Mouse (Mus musculus) liver, embryonic 15.5 days (tissue): Measurements from ENCODE around the gene Plscr2. TPM values are rescaled to one million over a fixed set of nuclear protein-coding genes. Genes with fewer than 3 reads are reported as not detected.

Experiments
- ATAC-seq: fragments of 200-750 bp; cut with Nextera tagmentation; 2 replicates; pipeline ENCODE4 v1.8.0; 2017; ENCODE audit warnings: moderate number of reproducible peaks, mild to moderate bottlenecking, moderate library complexity; ENCODE audit not compliant: insufficient read depth
- H3K27ac ChIP-seq: fragments of 300-500 bp; sonication (generic); replicated peaks from 2 replicates; pipeline ENCODE4 v1.5.1; 2015; ENCODE audit warnings: mild to moderate bottlenecking, inconsistent platforms
- H3K27me3 ChIP-seq: fragments of 300-500 bp; sonication (generic); 2 replicates; pipeline ENCODE4 v1.6.1; 2015; ENCODE audit warnings: mild to moderate bottlenecking, inconsistent platforms
- H3K36me3 ChIP-seq: fragments of 300-500 bp; sonication (generic); replicated peaks from 2 replicates; pipeline ENCODE4 v1.6.1; 2015; ENCODE audit warnings: moderate library complexity, mild to moderate bottlenecking, inconsistent platforms
- H3K4me1 ChIP-seq: fragments of 300-500 bp; sonication (generic); replicated peaks from 2 replicates; pipeline ENCODE4 v1.6.1; 2015; ENCODE audit warnings: inconsistent platforms
- H3K4me2 ChIP-seq: fragments of 300-500 bp; sonication (generic); 2 replicates; pipeline ENCODE4 v1.6.1; 2015; ENCODE audit warnings: moderate library complexity, mild to moderate bottlenecking, inconsistent platforms
- H3K4me3 ChIP-seq: fragments of 300-500 bp; sonication (generic); replicated peaks from 2 replicates; pipeline ENCODE4 v1.5.1; 2015; ENCODE audit warnings: mild to moderate bottlenecking, inconsistent platforms
- H3K9ac ChIP-seq: fragments of 300-500 bp; sonication (generic); 2 replicates; pipeline ENCODE4 v1.6.1; 2015; ENCODE audit warnings: moderate library complexity, mild to moderate bottlenecking, inconsistent platforms
- H3K9me3 ChIP-seq: fragments of 300-500 bp; sonication (generic); replicated peaks from 2 replicates; pipeline ENCODE4 v1.6.1; 2016; ENCODE audit warnings: inconsistent platforms
- WGBS: fragments of 180-500 bp; shearing (Covaris S2); methylation state at CpG from one replicate; pipeline ENCODE4 v1.1.7; 2015; ENCODE audit warnings: mixed read lengths; ENCODE audit not compliant: insufficient replicate concordance; 5-methylcytosine and 5-hydroxymethylcytosine counted together
- polyA plus RNA-seq: library from polyadenylated mRNA; unstranded; fragments of >200 nt; fragmentation: Nextera tagmentation; extraction: Ambion mirVana; gene quantifications from 2 replicates; pipeline ENCODE4 v1.2.1, GENCODE M21; 2015

Plscr2 gene
- polyA plus RNA-seq, 1 experiment from 2014 or later, result 0.48 TPM

GRCm38 (mm10) chr9:92253585-92254321 is 21.6 kb upstream of the Plscr2 start:
- Histone ChIP-seq H3K4me1 (peaks cover 32% of the 10 kb centered on the region), H3K9ac (no peak overlapping the region), H3K27me3 (no peaks in the 10 kb centered on the region), H3K4me3 (no peak overlapping the region), H3K27ac (0 out of 2 replicates have a peak overlapping the region, but pooled peaks have one; percentile 29), H3K4me2 (peak overlapping the region; percentile 48), H3K36me3 (no peaks in the 10 kb centered on the region), H3K9me3 (no peaks in the 10 kb centered on the region)
- 0 out of 2 replicates have a peak, but pooled peaks have one; percentile 19 for ATAC-seq
- WGBS, result 35% methylated on average over 10 of the region's 10 CpGs

- no peak overlapping the region for H3K27ac ChIP-seq
- H3K9me3 ChIP-seq, result no peaks in the 10 kb centered on the region
- no peaks in the 10 kb centered on the region for H3K27me3 ChIP-seq
- WGBS, result 37% methylated on average over 7 of the region's 7 CpGs
- no peak overlapping the region for H3K9ac ChIP-seq
- H3K4me3 ChIP-seq, result no peak overlapping the region
- H3K4me1 ChIP-seq, result peaks cover 3% of the 10 kb centered on the region; the same call in 1 of the 2 replicates
- H3K36me3 ChIP-seq, result peaks cover 9% of the 10 kb centered on the region
- H3K4me2 ChIP-seq, result no peak overlapping the region
- no peak for ATAC-seq
Observed at GRCm38 (mm10) chr9:92260481-92261159, 14.8 kb upstream of the Plscr2 start.

- H3K27ac ChIP-seq, result peak overlapping the region; percentile 42
- H3K4me1 ChIP-seq, result peaks cover 13% of the 10 kb centered on the region
- H3K9me3 ChIP-seq, result no peaks in the 10 kb centered on the region
- ATAC-seq, result no peak
- peak overlapping the region; percentile 53 for H3K4me2 ChIP-seq
- H3K27me3 ChIP-seq, result no peaks in the 10 kb centered on the region
- peaks cover 15% of the 10 kb centered on the region for H3K36me3 ChIP-seq
- peak overlapping the region; percentile 20 for H3K4me3 ChIP-seq
- H3K9ac ChIP-seq, result no peak overlapping the region; the same call in 1 of the 2 replicates
- 62% methylated on average over 4 of the region's 4 CpGs for WGBS
Observed at GRCm38 (mm10) chr9:92265719-92266118, 9.7 kb upstream of the Plscr2 start.

- H3K36me3 ChIP-seq, result peaks cover 14% of the 10 kb centered on the region
- H3K27me3 ChIP-seq, result no peaks in the 10 kb centered on the region
- no peak for ATAC-seq
- H3K9ac ChIP-seq, result no peak overlapping the region
- no peaks in the 10 kb centered on the region for H3K9me3 ChIP-seq
- no peak overlapping the region for H3K4me3 ChIP-seq
- H3K27ac ChIP-seq, result peak overlapping the region; percentile 42; the same call in 1 of the 2 replicates
- H3K4me1 ChIP-seq, result peaks cover 13% of the 10 kb centered on the region
- H3K4me2 ChIP-seq, result no peak overlapping the region
- 56% methylated on average over 8 of the region's 8 CpGs for WGBS
Observed at GRCm38 (mm10) chr9:92266558-92267171, 8.7 kb upstream of the Plscr2 start.

- Histone ChIP-seq H3K27me3 (no peaks in the 10 kb centered on the region), H3K4me1 (peaks cover 13% of the 10 kb centered on the region), H3K9ac (no peak overlapping the region), H3K4me2 (no peak overlapping the region), H3K27ac (no peak overlapping the region), H3K9me3 (no peaks in the 10 kb centered on the region), H3K4me3 (no peak overlapping the region), H3K36me3 (peaks cover 12% of the 10 kb centered on the region)
- ATAC-seq, result no peak
- WGBS, result 75% methylated on average over 1 of the region's 1 CpGs
Observed at GRCm38 (mm10) chr9:92267732-92268131, 7.7 kb upstream of the Plscr2 start.

GRCm38 (mm10) chr9:92269829-92270404 is 5.5 kb upstream of the Plscr2 start:
- no peak overlapping the region for H3K27ac ChIP-seq
- H3K4me3 ChIP-seq, result no peak overlapping the region
- H3K4me1 ChIP-seq, result peaks cover 28% of the 10 kb centered on the region
- no peak overlapping the region for H3K9ac ChIP-seq
- 51% methylated on average over 5 of the region's 5 CpGs for WGBS
- peaks cover 12% of the 10 kb centered on the region for H3K36me3 ChIP-seq
- no peaks in the 10 kb centered on the region for H3K27me3 ChIP-seq
- no peak for ATAC-seq
- no peaks in the 10 kb centered on the region for H3K9me3 ChIP-seq
- H3K4me2 ChIP-seq, result no peak overlapping the region

- no peak overlapping the region for H3K4me3 ChIP-seq
- H3K27ac ChIP-seq, result no peak overlapping the region
- peaks cover 30% of the 10 kb centered on the region for H3K4me1 ChIP-seq
- H3K9me3 ChIP-seq, result no peaks in the 10 kb centered on the region
- H3K36me3 ChIP-seq, result peaks cover 12% of the 10 kb centered on the region
- no peak for ATAC-seq
- H3K27me3 ChIP-seq, result no peaks in the 10 kb centered on the region
- H3K9ac ChIP-seq, result no peak overlapping the region
- H3K4me2 ChIP-seq, result no peak overlapping the region
- 66% methylated on average over 4 of the region's 4 CpGs for WGBS
Observed at GRCm38 (mm10) chr9:92270927-92271326, 4.5 kb upstream of the Plscr2 start.

- Histone ChIP-seq H3K4me2 (no peak overlapping the region), H3K4me3 (no peak overlapping the region), H3K9me3 (no peaks in the 10 kb centered on the region), H3K27ac (no peak overlapping the region; the same call in 1 of the 2 replicates), H3K9ac (no peak overlapping the region), H3K36me3 (peaks cover 12% of the 10 kb centered on the region), H3K27me3 (no peaks in the 10 kb centered on the region), H3K4me1 (peaks cover 28% of the 10 kb centered on the region)
- WGBS, result 57% methylated on average over 4 of the region's 4 CpGs
- ATAC-seq, result no peak
Observed at GRCm38 (mm10) chr9:92272650-92273049, 2.8 kb upstream of the Plscr2 start.

GRCm38 (mm10) chr9:92273271-92273670 is 2.1 kb upstream of the Plscr2 start:
- H3K4me1 ChIP-seq, result peaks cover 28% of the 10 kb centered on the region
- H3K9ac ChIP-seq, result no peak overlapping the region
- H3K4me2 ChIP-seq, result no peak overlapping the region
- no peak for ATAC-seq
- H3K4me3 ChIP-seq, result no peak overlapping the region
- H3K27ac ChIP-seq, result 0 out of 2 replicates have a peak overlapping the region, but pooled peaks have one; percentile 0
- WGBS, result 68% methylated on average over 2 of the region's 2 CpGs
- H3K27me3 ChIP-seq, result no peaks in the 10 kb centered on the region
- no peaks in the 10 kb centered on the region for H3K9me3 ChIP-seq
- H3K36me3 ChIP-seq, result peaks cover 12% of the 10 kb centered on the region

- Histone ChIP-seq H3K4me3 (no peak overlapping the region), H3K27ac (0 out of 2 replicates have a peak overlapping the region, but pooled peaks have one; percentile 1), H3K4me2 (no peak overlapping the region), H3K9ac (no peak overlapping the region), H3K4me1 (peaks cover 28% of the 10 kb centered on the region), H3K9me3 (no peaks in the 10 kb centered on the region), H3K36me3 (peaks cover 8% of the 10 kb centered on the region), H3K27me3 (no peaks in the 10 kb centered on the region)
- peak; percentile 69 for ATAC-seq
- WGBS, result 22% methylated on average over 6 of the region's 6 CpGs
Observed at GRCm38 (mm10) chr9:92273956-92274762, 1.2 kb upstream of the Plscr2 start.
